Mouse (Mus musculus) T-helper 1 cell (primary cell): ENCODE measurements at regions not wholly inside any gene's neighbourhood (a gene's known extent, or its start where the extent isn't known, plus 50 kb on each side); places are given as distances from the start of the nearest gene placed in this dataset.

Source experiments
- in situ Hi-C: fragments of 300-600 bp; cut with MboI, MseI; formaldehyde crosslinking; loops from one replicate; pipeline ENCODE4 v1.15.1; 2025; ENCODE audit warnings: high pct_unique_total_duplicates

DNA sequence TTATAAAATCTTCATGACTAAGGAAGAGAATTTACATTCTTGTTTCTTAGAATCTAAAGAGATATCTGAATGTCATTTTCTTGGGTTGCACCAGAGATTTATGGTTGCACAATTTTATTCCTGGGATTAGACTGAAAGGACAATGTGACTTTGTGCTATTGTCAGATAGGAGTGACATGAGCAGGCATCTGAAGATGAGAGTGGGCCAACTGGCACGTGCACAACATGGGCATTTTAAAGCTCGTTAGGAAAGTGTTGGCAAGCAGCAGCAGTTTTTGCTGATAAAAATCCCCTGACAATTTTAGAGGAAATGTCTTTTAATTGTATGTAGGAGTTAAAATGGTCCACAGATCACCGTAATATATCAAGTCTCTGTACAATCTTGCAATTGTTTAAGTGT, 178.9 kb upstream of the Tecrl start:
- in situ Hi-C loops: no loop called here

DNA sequence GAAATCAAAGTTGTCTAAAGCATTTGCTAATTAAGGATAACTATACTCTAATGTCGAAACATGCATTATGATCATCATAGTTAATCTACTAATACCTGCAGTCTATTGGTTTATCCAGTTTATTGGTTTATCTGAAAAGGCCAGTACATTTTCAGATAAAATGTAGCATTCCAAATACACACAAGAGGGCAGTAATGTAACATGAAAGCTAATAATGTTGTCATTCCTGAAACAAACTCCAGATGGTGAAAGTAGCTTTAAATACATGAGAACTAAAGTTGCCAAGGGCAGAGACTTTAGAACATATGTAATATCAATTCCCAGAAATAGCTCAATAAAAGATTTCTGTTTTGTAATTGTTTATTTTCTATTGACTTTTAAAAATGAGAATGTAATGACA, 163.7 kb upstream of the Tecrl start:
- in situ Hi-C loops: no loop called here

DNA sequence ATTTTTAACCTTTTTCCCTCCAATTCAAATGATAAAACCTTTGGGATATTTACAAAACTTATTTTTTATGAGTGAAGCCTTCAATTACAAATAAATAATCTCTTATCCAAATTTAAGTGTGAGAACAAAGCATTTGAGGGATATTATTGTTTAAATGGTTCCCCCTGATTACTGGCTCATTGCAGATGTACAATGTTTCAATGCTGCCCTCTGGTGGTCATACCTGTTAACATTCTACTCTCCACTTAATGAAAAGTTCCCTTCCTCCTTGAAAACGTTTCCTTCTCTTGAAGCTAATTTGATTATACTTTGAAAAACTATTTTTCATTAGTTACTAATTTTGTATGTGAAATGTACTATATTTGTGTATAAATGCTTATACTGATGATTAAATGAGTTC, 129.1 kb upstream of the Tecrl start:
- in situ Hi-C loops: no loop called here

DNA sequence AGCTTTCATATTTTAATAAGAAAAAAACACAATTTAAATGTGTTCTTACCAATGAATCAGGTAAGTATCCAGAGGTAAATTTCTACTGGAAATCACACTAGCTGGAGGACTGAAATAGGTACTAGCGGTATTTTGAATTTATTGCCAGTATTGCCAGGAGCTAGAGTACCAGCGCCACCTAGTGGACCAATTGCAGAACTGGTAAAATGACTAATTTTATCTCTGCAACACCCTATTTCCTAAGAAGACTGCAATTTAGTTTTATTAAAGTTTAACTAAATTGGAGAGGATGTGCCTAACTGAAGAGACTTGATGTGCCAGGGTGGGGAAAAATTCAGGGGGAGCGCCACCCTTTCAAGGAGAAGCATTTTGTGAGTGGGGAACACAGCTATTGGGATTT, 85.3 kb upstream of the Tecrl start:
- in situ Hi-C loops: no loop called here

DNA sequence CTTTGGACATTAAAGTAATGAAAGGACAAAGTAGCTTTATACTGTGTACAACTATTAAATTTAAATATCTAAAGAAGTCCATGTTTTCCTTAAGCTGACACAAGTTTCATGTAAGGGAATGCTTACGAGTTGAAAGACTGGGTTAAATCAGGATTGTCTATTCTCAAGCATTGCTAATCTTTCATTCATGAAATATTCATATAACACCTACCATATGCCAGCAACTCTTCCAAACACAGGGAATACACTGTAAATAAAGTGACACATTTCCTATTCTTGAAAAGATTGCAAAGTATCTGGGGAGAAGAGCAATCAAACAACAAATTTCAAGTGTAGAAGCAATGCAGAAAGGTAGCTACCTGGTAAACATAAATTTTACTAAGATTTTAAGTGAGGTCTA, 81.5 kb upstream of the Tecrl start:
- in situ Hi-C loops: no loop called here

DNA sequence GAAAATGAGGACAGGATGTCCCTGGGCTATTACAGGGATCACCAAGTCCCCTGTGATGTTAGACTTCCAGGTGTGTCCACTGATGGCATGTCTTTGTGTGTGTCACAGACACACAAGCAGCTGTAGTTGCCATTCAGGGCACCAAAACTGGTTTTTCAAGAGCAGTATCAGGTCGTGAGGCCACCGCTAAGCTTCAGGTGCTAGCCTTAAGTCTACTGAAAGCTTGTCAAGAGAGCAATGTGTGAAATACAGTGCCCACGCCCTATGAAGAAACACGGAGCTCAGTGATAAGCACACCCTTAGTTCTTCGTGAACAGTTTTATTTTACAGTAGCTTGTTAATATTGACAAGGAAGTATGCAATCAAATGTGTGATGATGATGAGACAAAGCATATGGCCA, 66.7 kb upstream of the Tecrl start:
- in situ Hi-C loops: no loop called here

DNA sequence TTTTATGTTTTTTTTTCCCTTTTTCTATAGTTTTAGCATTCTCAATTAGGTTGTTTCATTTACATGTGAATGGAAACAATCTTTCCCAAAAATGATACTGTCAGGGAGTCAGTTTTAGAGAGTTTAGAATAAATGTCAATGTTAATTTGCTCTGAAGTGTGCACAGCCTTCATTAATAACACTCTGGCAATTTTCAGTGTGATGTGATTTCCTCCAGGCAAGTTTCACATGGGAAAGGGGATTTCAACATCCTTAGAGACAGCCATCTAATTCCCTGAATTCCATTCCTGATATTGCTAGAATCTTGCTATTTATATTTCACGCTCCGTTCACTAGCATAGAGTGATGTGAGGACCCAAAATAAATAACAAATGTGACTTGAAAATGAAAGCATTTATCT, 55.2 kb upstream of the Tecrl start:
- in situ Hi-C loops: no loop called here

DNA sequence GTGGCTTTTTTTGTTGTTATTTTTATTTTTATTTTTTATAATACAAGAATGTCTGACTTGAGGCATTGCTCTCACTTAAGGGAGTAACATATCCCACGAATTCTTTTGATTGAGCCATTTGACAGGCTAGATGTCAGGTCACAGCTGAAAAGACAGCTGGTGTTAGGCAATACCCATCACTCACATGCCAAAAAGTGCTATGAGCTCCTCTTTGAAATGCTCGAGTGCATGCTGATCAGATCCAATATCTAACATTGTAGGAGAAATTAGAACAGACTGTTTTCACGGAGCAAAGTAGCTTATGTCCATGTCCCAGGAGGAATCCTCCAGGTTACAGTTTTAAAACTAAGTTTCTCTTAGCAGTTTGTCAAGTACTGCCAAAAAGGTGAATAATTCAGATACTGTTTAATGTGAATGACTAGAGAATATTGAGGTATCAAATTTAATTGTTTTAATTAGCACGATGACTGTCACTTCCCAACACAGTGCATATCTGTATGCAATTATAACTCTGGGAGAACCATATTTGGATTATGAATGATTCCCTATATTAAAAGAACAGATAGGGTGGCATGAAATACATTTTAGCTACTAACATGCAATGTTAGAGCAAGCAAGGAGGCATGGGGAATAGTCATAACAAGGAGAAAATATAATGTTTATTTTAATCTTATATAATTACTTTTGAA, 50.4 kb upstream of the Tecrl start:
- in situ Hi-C loops: loop anchor here (10.0 kb wide), 1 partner anchor 1691 kb away; no protein-coding TSS in a partner anchor
